Mouse (Mus musculus) limb, embryonic 11.5 days (tissue): ENCODE results near the gene Man2a2. TPM values are rescaled to one million over a fixed set of nuclear protein-coding genes. Genes with fewer than 3 reads are reported as not detected.
A peak's percentile ranks its signal among the peaks of the same experiment; 100 is the strongest.

Experiments used
- ATAC-seq: fragments of 200-750 bp; cut with Nextera tagmentation; 2 replicates; pipeline ENCODE4 v1.8.0; 2017; ENCODE audit warnings: low read depth; ENCODE audit not compliant: insufficient number of reproducible peaks, low FRiP score, low TSS enrichment
- DNase-seq: peaks from one replicate; pipeline ENCODE4 v3.0.0-alpha.2; 2015; ENCODE audit warnings: low spot score
- H3K27ac ChIP-seq: fragments of 300-500 bp; sonication (generic); replicated peaks from 2 replicates; pipeline ENCODE4 v1.5.1; 2014; ENCODE audit warnings: low read depth, mild to moderate bottlenecking, low read length
- H3K27me3 ChIP-seq: fragments of 300-500 bp; sonication (generic); 2 replicates; pipeline ENCODE4 v1.6.1; 2014; ENCODE audit warnings: mild to moderate bottlenecking, low read length, mixed read lengths; ENCODE audit not compliant: control insufficient read depth, insufficient read depth
- H3K36me3 ChIP-seq: fragments of 300-500 bp; sonication (generic); 2 replicates; pipeline ENCODE4 v1.6.1; 2014; ENCODE audit warnings: mild to moderate bottlenecking, low read length, moderate library complexity, mixed read lengths; ENCODE audit not compliant: control insufficient read depth, insufficient read depth
- H3K4me1 ChIP-seq: fragments of 300-500 bp; sonication (generic); 2 replicates; pipeline ENCODE4 v1.6.1; 2014; ENCODE audit warnings: low read length, mixed read lengths; ENCODE audit not compliant: control insufficient read depth, insufficient read depth
- H3K4me2 ChIP-seq: fragments of 300-500 bp; sonication (generic); 2 replicates; pipeline ENCODE4 v1.6.1; 2014; ENCODE audit warnings: low read depth, mild to moderate bottlenecking, moderate library complexity; ENCODE audit not compliant: severe bottlenecking
- H3K4me3 ChIP-seq: fragments of 300-500 bp; sonication (generic); 2 replicates; pipeline ENCODE4 v1.5.1; 2014; ENCODE audit warnings: low read depth, low read length
- H3K9ac ChIP-seq: fragments of 300-500 bp; sonication (generic); 2 replicates; pipeline ENCODE4 v1.6.1; 2014; ENCODE audit warnings: mild to moderate bottlenecking, low read length
- H3K9me3 ChIP-seq: fragments of 300-500 bp; sonication (generic); 2 replicates; pipeline ENCODE4 v1.6.1; 2016; ENCODE audit warnings: low read length; ENCODE audit not compliant: control insufficient read depth
- WGBS: fragments of 180-500 bp; shearing (Covaris S2); extraction: QIAGEN DNeasy Blood & Tissue Kit; methylation state at CpG from one replicate; pipeline ENCODE4 v1.1.7; 2014; 5-methylcytosine and 5-hydroxymethylcytosine counted together
- polyA plus RNA-seq: library from polyadenylated mRNA; unstranded; fragments of >200 nt; fragmentation: Nextera tagmentation; extraction: Ambion mirVana; gene quantifications from 2 replicates; pipeline ENCODE4 v1.2.1, GENCODE M21; 2014

Man2a2 gene
- polyA plus RNA-seq, 1 experiment from 2014 or later, result 12.5 TPM

DNA sequence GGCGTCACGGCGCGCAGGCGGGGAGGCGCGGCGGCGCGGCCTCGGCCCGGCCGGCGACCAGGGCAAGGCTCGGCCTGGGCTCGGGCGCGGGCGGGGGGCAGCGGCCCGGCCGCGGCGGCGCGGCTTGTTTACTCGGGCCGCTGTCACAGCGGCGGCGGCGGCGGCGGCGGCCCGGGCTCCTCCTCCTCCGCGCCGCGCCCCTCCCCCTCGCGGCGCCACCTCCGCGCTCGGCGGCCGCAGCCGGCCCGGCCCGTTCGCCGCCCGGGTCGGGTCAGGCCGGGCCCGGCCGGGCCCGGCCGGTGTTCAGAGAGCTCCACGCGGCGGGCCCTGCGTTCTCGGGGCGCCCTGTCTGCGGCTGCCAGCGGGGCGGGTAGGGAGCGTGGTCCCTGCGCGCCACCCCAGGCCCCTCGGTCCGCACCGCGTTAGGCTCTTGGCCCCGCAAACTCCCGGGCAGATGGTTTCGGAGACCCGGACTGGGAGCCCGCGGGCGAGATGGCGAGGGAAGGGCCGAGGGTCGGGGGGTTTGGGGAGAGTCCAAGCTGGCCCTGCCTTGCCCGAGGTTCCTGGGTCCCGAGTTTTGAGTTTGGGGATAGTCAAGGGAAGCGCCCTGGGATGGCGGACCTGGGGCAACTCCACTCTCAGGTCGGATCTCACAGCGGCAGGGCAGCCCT, 31.6 kb upstream of the Man2a2 start:
- no peaks in the 10 kb centered on the region for H3K9me3 ChIP-seq
- peaks cover 16% of the 10 kb centered on the region for H3K4me1 ChIP-seq
- H3K36me3 ChIP-seq, result peaks cover 1% of the 10 kb centered on the region; the same call in 1 of the 2 replicates
- peak overlapping the region; percentile 95 for H3K9ac ChIP-seq
- ATAC-seq (peak; percentile 51; the same call in 1 of the 2 replicates), DNase-seq (peak; percentile 71)
- no peaks in the 10 kb centered on the region for H3K27me3 ChIP-seq
- H3K27ac ChIP-seq, result peak overlapping the region; percentile 87
- peak overlapping the region; percentile 91 for H3K4me3 ChIP-seq
- WGBS, result under 1% methylated on average over 62 of the region's 92 CpGs
- H3K4me2 ChIP-seq, result peak overlapping the region; percentile 78

GRCm38 (mm10) chr7:80401860-80402641, 30.9 kb upstream of the Man2a2 start:
- H3K4me2 ChIP-seq, result peak overlapping the region; percentile 78
- WGBS, result under 1% methylated on average over 79 of the region's 102 CpGs
- peak overlapping the region; percentile 91 for H3K4me3 ChIP-seq
- peak; percentile 70 for DNase-seq
- peak overlapping the region; percentile 95 for H3K9ac ChIP-seq
- H3K9me3 ChIP-seq, result no peaks in the 10 kb centered on the region
- H3K27ac ChIP-seq, result peak overlapping the region; percentile 87
- H3K36me3 ChIP-seq, result peaks cover 3% of the 10 kb centered on the region; the same call in 1 of the 2 replicates
- peaks cover 16% of the 10 kb centered on the region for H3K4me1 ChIP-seq
- no peaks in the 10 kb centered on the region for H3K27me3 ChIP-seq
- ATAC-seq, result peak; percentile 19; the same call in 1 of the 2 replicates

DNA sequence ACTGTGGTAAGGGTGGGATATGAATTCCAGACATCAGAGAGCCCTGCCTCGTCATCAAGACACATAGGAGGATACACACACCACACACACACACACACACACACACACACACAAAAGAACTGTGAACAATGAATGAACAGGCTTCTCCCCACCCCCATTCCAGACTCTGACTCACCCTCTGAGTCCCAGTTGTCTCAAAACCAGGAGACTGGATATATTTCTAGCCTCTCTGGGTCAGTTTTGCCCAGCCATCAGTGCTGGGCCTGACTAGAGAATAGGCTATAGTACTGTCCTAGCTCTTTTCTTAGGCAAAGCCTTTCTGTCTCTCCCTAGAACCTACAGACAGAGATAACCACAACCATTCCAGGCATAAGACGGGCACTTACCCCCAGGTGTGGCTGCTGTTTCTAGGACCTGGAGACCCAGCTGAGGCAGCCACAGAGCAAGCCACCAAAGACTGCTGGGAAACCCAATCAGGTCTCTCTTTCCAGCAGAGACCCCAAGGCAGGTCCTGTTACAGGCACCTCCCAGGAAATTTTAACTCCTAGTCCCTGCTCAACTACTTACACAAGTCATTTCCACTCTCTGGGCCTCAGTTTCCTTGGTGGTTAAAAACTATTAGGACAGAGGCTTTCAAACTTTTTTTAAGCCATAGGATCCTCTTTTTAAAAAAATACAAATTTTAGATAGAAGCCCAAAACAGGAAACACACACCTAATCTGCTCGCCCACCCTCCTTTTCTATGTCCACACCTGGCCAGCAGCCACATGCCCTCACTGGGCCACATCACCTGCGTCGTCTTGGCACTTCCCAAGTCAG, 30.1 kb upstream of the Man2a2 start:
- peaks cover 6% of the 10 kb centered on the region for H3K36me3 ChIP-seq
- ATAC-seq, result no peak
- no peaks in the 10 kb centered on the region for H3K27me3 ChIP-seq
- peaks cover 16% of the 10 kb centered on the region for H3K4me1 ChIP-seq
- H3K9me3 ChIP-seq, result no peaks in the 10 kb centered on the region
- DNase-seq, result peak; percentile 37
- H3K9ac ChIP-seq, result peak overlapping the region; percentile 95
- peak overlapping the region; percentile 78 for H3K4me2 ChIP-seq
- WGBS, result 23% methylated on average over 5 of the region's 5 CpGs
- H3K4me3 ChIP-seq, result peak overlapping the region; percentile 91
- H3K27ac ChIP-seq, result peak overlapping the region; percentile 87

- DNase-seq, result no peak
- no peaks in the 10 kb centered on the region for H3K9me3 ChIP-seq
- peaks cover 16% of the 10 kb centered on the region for H3K4me1 ChIP-seq
- H3K36me3 ChIP-seq, result peaks cover 8% of the 10 kb centered on the region
- no peak overlapping the region for H3K27ac ChIP-seq
- no peaks in the 10 kb centered on the region for H3K27me3 ChIP-seq
- no peak for ATAC-seq
- H3K4me2 ChIP-seq, result peak overlapping the region; percentile 78; the same call in 1 of the 2 replicates
- 78% methylated on average over 6 of the region's 6 CpGs for WGBS
- no peak overlapping the region for H3K4me3 ChIP-seq
- no peak overlapping the region; the same call in 1 of the 2 replicates for H3K9ac ChIP-seq
These were observed 29.4 kb upstream of the Man2a2 start for GRCm38 (mm10) chr7:80400571-80400970.

GRCm38 (mm10) chr7:80400099-80400498, 28.9 kb upstream of the Man2a2 start:
- WGBS, result 43% methylated on average over 5 of the region's 5 CpGs
- Histone ChIP-seq H3K27ac (no peak overlapping the region), H3K9ac (no peak overlapping the region; the same call in 1 of the 2 replicates), H3K27me3 (no peaks in the 10 kb centered on the region), H3K4me3 (no peak overlapping the region), H3K36me3 (peaks cover 11% of the 10 kb centered on the region), H3K4me2 (no peak overlapping the region), H3K4me1 (peaks cover 16% of the 10 kb centered on the region), H3K9me3 (no peaks in the 10 kb centered on the region)
- DNase-seq (no peak), ATAC-seq (no peak)

GRCm38 (mm10) chr7:80398654-80399444, 27.7 kb upstream of the Man2a2 start:
- no peak for ATAC-seq
- 77% methylated on average over 9 of the region's 9 CpGs for WGBS
- no peak overlapping the region for H3K9ac ChIP-seq

GRCm38 (mm10) chr7:80397986-80398385, 26.8 kb upstream of the Man2a2 start:
- DNase-seq (no peak), ATAC-seq (no peak)
- Histone ChIP-seq H3K9me3 (no peaks in the 10 kb centered on the region), H3K27me3 (no peaks in the 10 kb centered on the region), H3K4me2 (no peak overlapping the region), H3K36me3 (peaks cover 19% of the 10 kb centered on the region), H3K9ac (no peak overlapping the region), H3K4me1 (peaks cover 16% of the 10 kb centered on the region), H3K4me3 (no peak overlapping the region), H3K27ac (no peak overlapping the region)
- WGBS, result 89% methylated on average over 9 of the region's 9 CpGs

More at GRCm38 (mm10) chr7:80398654-80399444, 27.7 kb upstream of the Man2a2 start:
- Histone ChIP-seq H3K4me3 (no peak overlapping the region), H3K4me2 (no peak overlapping the region), H3K4me1 (peaks cover 16% of the 10 kb centered on the region), H3K27ac (no peak overlapping the region), H3K27me3 (no peaks in the 10 kb centered on the region), H3K36me3 (peaks cover 14% of the 10 kb centered on the region), H3K9me3 (no peaks in the 10 kb centered on the region)
- no peak for DNase-seq
